Mouse (Mus musculus): Measurements from ENCODE around the gene Fam160a2. TPM values are rescaled to one million over a fixed set of nuclear protein-coding genes. Genes with fewer than 3 reads are reported as not detected.
"Not testable (repeated sequence)": the region's sequence is repeated elsewhere in the genome, so short reads cannot be mapped to it uniquely, and the experiment has no call there.

The Fam160a2 gene
- total RNA-seq, 2 experiments from 2014 or later, result 54.3 to 58.2 TPM

- no peak for DNase-seq (ENCODE audit: low spot score in 2 of 2)
These were observed 4.6 kb downstream of the Fam160a2 start for GRCm38 (mm10) chr7:105395131-105395820.

GRCm38 (mm10) chr7:105394606-105395005 lies 5.2 kb downstream of the Fam160a2 start:
- no peak for DNase-seq (ENCODE audit: low spot score in 2 of 2)

GRCm38 (mm10) chr7:105390236-105390635 lies 9.6 kb downstream of the Fam160a2 start:
- no peak for DNase-seq (ENCODE audit: low spot score in 2 of 2)

- no peak for DNase-seq (ENCODE audit: low spot score in 2 of 2)
These were observed 12.2 kb downstream of the Fam160a2 start for GRCm38 (mm10) chr7:105387696-105388095.

GRCm38 (mm10) chr7:105380329-105380728 lies 19.5 kb downstream of the Fam160a2 start:
- no peak for DNase-seq (ENCODE audit: low spot score in 2 of 2)

GRCm38 (mm10) chr7:105374866-105375265 lies 25.0 kb downstream of the Fam160a2 start, which contains the start of gene Gm5901:
Gm5901 (plus strand) TSS chr7:105375038.
- no peak for DNase-seq (ENCODE audit: low spot score in 2 of 2)

- peak in 1 of 2 experiments; percentile 52 for DNase-seq (ENCODE audit: low spot score in 2 of 2)
These were observed 25.9 kb downstream of the Fam160a2 start for GRCm38 (mm10) chr7:105373976-105374375.

- no peak for DNase-seq (ENCODE audit: low spot score in 2 of 2)
These were observed 26.3 kb downstream of the Fam160a2 start for GRCm38 (mm10) chr7:105373509-105373908.

GRCm38 (mm10) chr7:105372912-105373311 lies 26.9 kb downstream of the Fam160a2 start:
- DNase-seq (ENCODE audit: low spot score in 2 of 2), result no peak

- no peak for DNase-seq (ENCODE audit: low spot score in 2 of 2)
These were observed 31.3 kb downstream of the Fam160a2 start for GRCm38 (mm10) chr7:105368521-105368920.

- no peak for DNase-seq (ENCODE audit: low spot score in 2 of 2)
These were observed 31.9 kb downstream of the Fam160a2 start, which contains the start of gene Olfr692 for GRCm38 (mm10) chr7:105367930-105368329. Olfr692 (plus strand) TSS chr7:105368230.

GRCm38 (mm10) chr7:105367268-105367667 lies 32.6 kb downstream of the Fam160a2 start:
- no peak for DNase-seq (ENCODE audit: low spot score in 2 of 2)

- DNase-seq (ENCODE audit: low spot score in 2 of 2), result no peak
These were observed 38.1 kb downstream of the Fam160a2 start for GRCm38 (mm10) chr7:105361713-105362112.

GRCm38 (mm10) chr7:105356487-105356886 lies 43.4 kb downstream of the Fam160a2 start:
- DNase-seq (ENCODE audit: low spot score in 2 of 2), result not testable (repeated sequence)

GRCm38 (mm10) chr7:105356064-105356463 lies 43.8 kb downstream of the Fam160a2 start:
- not testable (repeated sequence) for DNase-seq (ENCODE audit: low spot score in 2 of 2)

- no peak for DNase-seq (ENCODE audit: low spot score in 2 of 2)
These were observed 57.1 kb downstream of the Fam160a2 start for GRCm38 (mm10) chr7:105342752-105343151.

- DNase-seq (ENCODE audit: low spot score in 2 of 2), result no peak
These were observed 57.7 kb downstream of the Fam160a2 start, which contains the start of gene Olfr691 for GRCm38 (mm10) chr7:105342170-105342569. Olfr691 (minus strand) TSS chr7:105342270.

GRCm38 (mm10) chr7:105334004-105334403 lies 65.8 kb downstream of the Fam160a2 start, which contains the start of gene Olfr690:
Olfr690 (minus strand) TSS chr7:105334104.
- no peak for DNase-seq (ENCODE audit: low spot score in 2 of 2)

GRCm38 (mm10) chr7:105325302-105325701 lies 74.6 kb downstream of the Fam160a2 start:
- DNase-seq (ENCODE audit: low spot score in 2 of 2), result no peak
